Mouse (Mus musculus): ENCODE measurements around the gene Afap1l2. TPM values are rescaled to one million over a fixed set of nuclear protein-coding genes. Genes with fewer than 3 reads are reported as not detected.

Afap1l2 gene
- polyA plus RNA-seq, 1 experiment = 2.3 TPM

DNA sequence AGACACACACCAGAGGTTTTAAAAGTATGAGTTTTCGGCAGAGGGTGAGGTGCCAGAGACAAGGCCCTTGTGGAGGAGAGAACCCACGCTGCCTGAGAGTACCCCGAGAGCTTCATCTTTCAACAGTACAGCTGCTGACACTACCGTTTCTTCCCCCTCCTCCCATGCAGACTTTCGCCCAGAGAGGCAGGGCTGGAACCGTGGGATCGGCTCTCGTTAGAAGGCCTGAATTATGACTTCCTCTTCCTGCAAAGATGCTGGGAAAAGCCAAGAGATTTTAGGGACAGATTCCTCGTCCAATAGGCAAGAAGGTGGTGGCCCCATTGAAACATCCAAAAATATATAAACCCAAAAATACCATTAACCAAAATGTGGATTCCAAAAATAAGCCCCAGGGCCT is 63.8 kb downstream of the Afap1l2 start:
- TF ChIP-seq POLR2A (IDR thresholded peaks at IDR 0.05; ENCODE audit: low read depth, low read length) (no peak), CTCF (IDR thresholded peaks at IDR 0.05; ENCODE audit: extremely low read depth, insufficient read length, insufficient replicate concordance, low read depth, low read length) (no peak)
- no peaks in the 10 kb centered on the region for H3K4me1 ChIP-seq (ENCODE audit: control insufficient read depth, insufficient read depth, insufficient read length, low read length)
- H3K27ac ChIP-seq (ENCODE audit: insufficient read depth, low read depth, low read length) = no peak overlapping the region
- WGBS = 72% methylated on average over 9 of the region's 9 CpGs
- H3K4me3 ChIP-seq (ENCODE audit: low read depth, low read length) = no peak overlapping the region
- no peaks in the 10 kb centered on the region for H3K36me3 ChIP-seq (ENCODE audit: control insufficient read depth, insufficient read depth, low read length)
- H3K27me3 ChIP-seq (ENCODE audit: control insufficient read depth, insufficient read depth, low read length) = no peaks in the 10 kb centered on the region

DNA sequence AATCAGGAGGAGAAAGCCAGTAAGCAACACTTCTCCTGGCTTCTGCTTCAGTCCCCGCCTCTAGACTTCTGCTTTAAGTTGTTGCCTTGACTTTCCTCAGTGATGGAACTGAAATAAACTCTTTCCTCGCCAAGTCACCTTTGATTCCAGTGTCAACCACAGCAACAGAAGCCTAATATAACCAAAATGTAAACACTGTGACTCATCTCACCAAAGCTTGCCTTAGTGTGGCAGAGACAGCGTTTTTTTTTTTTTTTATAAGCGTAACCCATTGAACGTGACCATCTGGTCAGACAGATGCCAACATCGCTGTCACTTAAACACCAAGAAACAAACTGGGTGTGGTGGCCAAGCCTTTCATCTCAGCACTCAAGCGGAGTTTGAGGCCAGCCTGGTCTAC is 65.8 kb downstream of the Afap1l2 start:
- WGBS = 51% methylated on average over 7 of the region's 7 CpGs
- Histone ChIP-seq H3K4me1 (ENCODE audit: control insufficient read depth, insufficient read depth, insufficient read length, low read length) (no peaks in the 10 kb centered on the region), H3K4me3 (ENCODE audit: low read depth, low read length) (no peak overlapping the region), H3K27ac (ENCODE audit: insufficient read depth, low read depth, low read length) (no peak overlapping the region), H3K36me3 (ENCODE audit: control insufficient read depth, insufficient read depth, low read length) (no peaks in the 10 kb centered on the region), H3K27me3 (ENCODE audit: control insufficient read depth, insufficient read depth, low read length) (no peaks in the 10 kb centered on the region)
- TF ChIP-seq POLR2A (IDR thresholded peaks at IDR 0.05; ENCODE audit: low read depth, low read length) = no peak
- TF ChIP-seq CTCF (IDR thresholded peaks at IDR 0.05; ENCODE audit: extremely low read depth, insufficient read length, insufficient replicate concordance, low read depth, low read length) = no peak

DNA sequence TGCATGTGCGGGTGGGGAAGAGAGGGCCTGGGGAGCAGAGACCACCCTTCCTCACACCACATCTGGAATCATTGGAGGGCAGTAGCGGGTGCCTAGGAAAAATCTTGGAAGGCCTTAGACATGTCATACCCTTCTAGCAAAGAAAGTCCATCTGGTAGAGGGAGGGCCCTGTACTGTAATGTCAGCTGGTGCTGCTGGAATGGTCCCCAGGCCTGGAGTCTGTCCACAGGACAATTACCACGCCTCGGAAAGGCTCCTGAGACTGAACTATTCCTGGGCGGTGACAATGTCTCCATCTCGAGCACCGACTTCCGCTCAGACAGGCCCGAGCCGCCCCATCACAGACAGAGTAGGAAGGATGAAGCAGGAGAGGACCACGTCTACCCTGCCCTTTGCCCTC is 67.5 kb downstream of the Afap1l2 start:
- no peaks in the 10 kb centered on the region for H3K27me3 ChIP-seq (ENCODE audit: control insufficient read depth, insufficient read depth, low read length)
- 80% methylated on average over 11 of the region's 11 CpGs for WGBS
- no peaks in the 10 kb centered on the region for H3K4me1 ChIP-seq (ENCODE audit: control insufficient read depth, insufficient read depth, insufficient read length, low read length)
- TF ChIP-seq POLR2A (IDR thresholded peaks at IDR 0.05; ENCODE audit: low read depth, low read length) (no peak), CTCF (IDR thresholded peaks at IDR 0.05; ENCODE audit: extremely low read depth, insufficient read length, insufficient replicate concordance, low read depth, low read length) (no peak)
- no peak overlapping the region for H3K4me3 ChIP-seq (ENCODE audit: low read depth, low read length)
- H3K27ac ChIP-seq (ENCODE audit: insufficient read depth, low read depth, low read length) = no peak overlapping the region
- no peaks in the 10 kb centered on the region for H3K36me3 ChIP-seq (ENCODE audit: control insufficient read depth, insufficient read depth, low read length)

DNA sequence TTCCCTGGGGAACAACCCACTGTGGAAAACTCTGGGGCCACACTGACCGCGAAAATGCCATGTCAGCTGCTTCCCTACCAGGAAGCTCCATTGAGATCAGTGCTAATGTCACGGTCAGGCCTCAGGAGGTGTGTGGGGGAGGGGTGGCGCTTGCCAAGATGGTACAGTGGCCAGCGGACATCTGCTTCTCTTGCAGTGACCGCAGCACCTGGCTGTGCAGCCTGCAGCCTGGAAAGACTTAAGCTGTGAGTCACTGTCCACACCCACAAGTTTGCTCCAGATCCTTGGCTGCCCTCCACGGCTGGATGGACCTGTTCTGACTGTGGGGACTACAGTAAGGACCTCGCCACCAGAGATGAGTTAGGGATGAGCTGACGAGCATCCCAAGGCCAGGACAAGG is 68.2 kb downstream of the Afap1l2 start:
- WGBS = 56% methylated on average over 9 of the region's 9 CpGs
- Histone ChIP-seq H3K27me3 (ENCODE audit: control insufficient read depth, insufficient read depth, low read length) (no peaks in the 10 kb centered on the region), H3K4me3 (ENCODE audit: low read depth, low read length) (no peak overlapping the region), H3K27ac (ENCODE audit: insufficient read depth, low read depth, low read length) (no peak overlapping the region), H3K4me1 (ENCODE audit: control insufficient read depth, insufficient read depth, insufficient read length, low read length) (no peaks in the 10 kb centered on the region), H3K36me3 (ENCODE audit: control insufficient read depth, insufficient read depth, low read length) (no peaks in the 10 kb centered on the region)
- no peak for TF ChIP-seq CTCF (IDR thresholded peaks at IDR 0.05; ENCODE audit: extremely low read depth, insufficient read length, insufficient replicate concordance, low read depth, low read length)
- no peak for TF ChIP-seq POLR2A (IDR thresholded peaks at IDR 0.05; ENCODE audit: low read depth, low read length)

DNA sequence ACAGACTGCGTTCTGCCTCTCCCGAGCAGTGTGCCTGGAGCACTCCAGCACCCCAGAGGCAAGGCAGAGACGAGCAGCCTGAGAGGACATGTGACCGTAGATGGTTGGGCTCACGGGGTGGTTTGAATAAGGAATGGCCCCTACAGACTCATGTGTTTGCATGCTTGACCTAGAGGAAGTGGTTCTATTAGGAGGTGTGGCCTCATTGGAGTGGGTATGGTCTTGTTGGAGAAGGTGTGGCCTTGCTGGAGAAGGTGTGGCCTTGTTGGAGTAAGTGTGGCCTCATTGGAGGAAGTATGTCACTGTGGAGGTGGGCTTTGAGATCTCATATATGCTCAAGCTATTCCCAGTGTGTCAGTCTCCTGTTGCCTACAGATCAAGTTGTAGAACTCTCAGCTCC is 70.1 kb downstream of the Afap1l2 start:
- Histone ChIP-seq H3K27ac (ENCODE audit: insufficient read depth, low read depth, low read length) (no peak overlapping the region), H3K27me3 (ENCODE audit: control insufficient read depth, insufficient read depth, low read length) (no peaks in the 10 kb centered on the region), H3K36me3 (ENCODE audit: control insufficient read depth, insufficient read depth, low read length) (no peaks in the 10 kb centered on the region), H3K4me1 (ENCODE audit: control insufficient read depth, insufficient read depth, insufficient read length, low read length) (no peaks in the 10 kb centered on the region), H3K4me3 (ENCODE audit: low read depth, low read length) (no peak overlapping the region)
- WGBS = 95% methylated on average over 5 of the region's 5 CpGs
- TF ChIP-seq POLR2A (IDR thresholded peaks at IDR 0.05; ENCODE audit: low read depth, low read length) (no peak), CTCF (IDR thresholded peaks at IDR 0.05; ENCODE audit: extremely low read depth, insufficient read length, insufficient replicate concordance, low read depth, low read length) (no peak)

DNA sequence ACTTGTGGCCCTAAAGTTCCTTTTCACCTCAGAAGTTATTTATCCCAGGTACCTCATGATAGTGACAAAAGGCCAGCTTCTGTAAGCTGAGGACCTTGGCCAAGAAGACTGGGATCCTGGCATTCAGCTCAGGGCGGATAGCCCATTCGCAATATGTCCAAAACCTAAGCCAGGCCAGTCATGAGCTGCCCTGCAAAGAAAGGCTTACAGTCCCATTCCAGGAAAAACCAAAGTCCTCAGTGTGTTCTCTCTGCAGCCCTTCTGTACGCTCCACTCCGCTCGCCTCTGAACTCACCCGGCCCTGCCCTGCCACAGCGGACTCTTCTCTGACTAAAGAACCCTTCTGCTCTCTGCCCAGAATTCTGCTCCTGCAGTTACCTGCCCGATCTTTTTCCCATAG is 71.8 kb downstream of the Afap1l2 start:
- Histone ChIP-seq H3K36me3 (ENCODE audit: control insufficient read depth, insufficient read depth, low read length) (no peaks in the 10 kb centered on the region), H3K27ac (ENCODE audit: insufficient read depth, low read depth, low read length) (no peak overlapping the region), H3K27me3 (ENCODE audit: control insufficient read depth, insufficient read depth, low read length) (no peaks in the 10 kb centered on the region), H3K4me1 (ENCODE audit: control insufficient read depth, insufficient read depth, insufficient read length, low read length) (no peaks in the 10 kb centered on the region), H3K4me3 (ENCODE audit: low read depth, low read length) (no peak overlapping the region)
- 89% methylated on average over 8 of the region's 8 CpGs for WGBS
- TF ChIP-seq POLR2A (IDR thresholded peaks at IDR 0.05; ENCODE audit: low read depth, low read length) (no peak), CTCF (IDR thresholded peaks at IDR 0.05; ENCODE audit: extremely low read depth, insufficient read length, insufficient replicate concordance, low read depth, low read length) (no peak)

DNA sequence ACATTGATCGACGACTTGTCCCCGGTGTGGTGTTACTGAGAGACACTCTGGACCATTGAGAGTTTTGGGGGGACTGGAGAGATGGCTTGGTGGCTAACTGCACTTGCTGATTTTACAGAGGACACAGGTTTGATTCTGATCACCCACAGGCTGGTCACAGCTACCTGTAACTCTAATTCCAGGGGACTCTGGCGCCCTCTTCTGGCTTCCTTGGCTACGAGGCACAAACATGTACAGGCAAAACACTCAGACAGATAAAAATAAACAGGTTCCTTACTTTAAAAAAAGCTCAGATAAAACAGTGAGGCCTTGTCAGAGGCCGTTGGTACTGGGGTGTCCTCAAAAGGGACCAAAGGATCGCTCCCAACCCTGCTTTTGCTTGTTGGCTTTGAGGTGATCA is 72.3 kb downstream of the Afap1l2 start:
- no peak overlapping the region for H3K4me3 ChIP-seq (ENCODE audit: low read depth, low read length)
- WGBS = 86% methylated on average over 7 of the region's 7 CpGs
- peak; percentile 26; the same call in 1 of the 2 replicates for TF ChIP-seq CTCF (IDR thresholded peaks at IDR 0.05; ENCODE audit: extremely low read depth, insufficient read length, insufficient replicate concordance, low read depth, low read length)
- no peak for TF ChIP-seq POLR2A (IDR thresholded peaks at IDR 0.05; ENCODE audit: low read depth, low read length)
- no peak overlapping the region for H3K27ac ChIP-seq (ENCODE audit: insufficient read depth, low read depth, low read length)
- H3K36me3 ChIP-seq (ENCODE audit: control insufficient read depth, insufficient read depth, low read length) = no peaks in the 10 kb centered on the region
- no peaks in the 10 kb centered on the region for H3K27me3 ChIP-seq (ENCODE audit: control insufficient read depth, insufficient read depth, low read length)
- H3K4me1 ChIP-seq (ENCODE audit: control insufficient read depth, insufficient read depth, insufficient read length, low read length) = no peaks in the 10 kb centered on the region

DNA sequence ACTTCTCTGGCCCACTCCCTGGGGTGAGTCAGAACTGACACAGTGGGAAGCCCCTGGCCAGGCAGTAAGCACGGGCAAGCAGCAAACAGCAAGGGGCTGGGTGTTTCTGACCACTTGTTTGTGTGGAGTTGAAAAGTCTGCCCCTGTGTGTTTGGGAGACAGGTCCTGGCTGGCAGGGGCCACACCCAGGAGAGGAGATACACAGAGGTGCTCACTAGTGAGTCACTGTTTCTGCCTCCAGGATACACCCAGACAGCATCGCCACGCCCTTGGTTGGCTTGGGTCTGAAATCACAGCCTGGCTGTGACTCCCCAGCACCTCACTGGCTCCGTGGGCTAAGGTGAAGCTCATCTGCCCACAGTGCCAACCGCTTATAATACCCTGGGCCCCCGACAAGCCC is 72.9 kb downstream of the Afap1l2 start:
- no peak overlapping the region for H3K4me3 ChIP-seq (ENCODE audit: low read depth, low read length)
- H3K27ac ChIP-seq (ENCODE audit: insufficient read depth, low read depth, low read length) = no peak overlapping the region
- 73% methylated on average over 6 of the region's 6 CpGs for WGBS
- no peaks in the 10 kb centered on the region for H3K27me3 ChIP-seq (ENCODE audit: control insufficient read depth, insufficient read depth, low read length)
- no peaks in the 10 kb centered on the region for H3K4me1 ChIP-seq (ENCODE audit: control insufficient read depth, insufficient read depth, insufficient read length, low read length)
- TF ChIP-seq CTCF (IDR thresholded peaks at IDR 0.05; ENCODE audit: extremely low read depth, insufficient read length, insufficient replicate concordance, low read depth, low read length) = no peak
- TF ChIP-seq POLR2A (IDR thresholded peaks at IDR 0.05; ENCODE audit: low read depth, low read length) = no peak
- no peaks in the 10 kb centered on the region for H3K36me3 ChIP-seq (ENCODE audit: control insufficient read depth, insufficient read depth, low read length)

Data from small intestine, adult 2 months (tissue).